Mouse (Mus musculus) CH12.LX (cell line): ENCODE results near the gene Bnc2. TPM values are rescaled to one million over a fixed set of nuclear protein-coding genes. Genes with fewer than 3 reads are reported as not detected.

ENCODE experiments used
- DNase-seq: peaks from one replicate; pipeline ENCODE4 v3.0.0-alpha.2; 2013; ENCODE audit errors: extremely low read depth
- H3K27ac ChIP-seq: 2 replicates; pipeline ENCODE4 v1.5.1; 2012; ENCODE audit warnings: low read depth, mild to moderate bottlenecking, control low read depth, moderate library complexity; ENCODE audit not compliant: insufficient read depth
- H3K27me3 ChIP-seq: replicated peaks from 2 replicates; pipeline ENCODE3; 2012; ENCODE audit warnings: inconsistent platforms
- H3K36me3 ChIP-seq, 2 experiments: replicated peaks in 1 of 2; 2 replicates each; pipeline versions ENCODE3 to v1.6.1; 2012; ENCODE audit warnings: inconsistent platforms in 1 of 2, low read length in 1 of 2, mild to moderate bottlenecking in 1 of 2, mixed read lengths in 1 of 2, moderate library complexity in 1 of 2; ENCODE audit not compliant: control insufficient read depth in 1 of 2, insufficient read depth in 1 of 2
- H3K4me1 ChIP-seq, 2 experiments: 2 replicates each; pipeline ENCODE4 v1.6.1; 2012; ENCODE audit warnings: inconsistent platforms in 1 of 2, moderate library complexity in 1 of 2; ENCODE audit not compliant: insufficient read depth in 2 of 2, control insufficient read depth in 1 of 2
- H3K4me2 ChIP-seq: 2 replicates; pipeline ENCODE4 v1.6.1; 2012; ENCODE audit warnings: low read depth, mild to moderate bottlenecking, control low read depth; ENCODE audit not compliant: poor library complexity, insufficient read depth, severe bottlenecking
- H3K4me3 ChIP-seq, 3 experiments: fragments of 150-350 bp in 1 of 3; sonication (generic) in 1 of 3; replicated peaks in 1 of 3; 2 replicates each; pipeline versions ENCODE3 to v1.5.1; 2011 to 2012; ENCODE audit warnings: low read depth in 2 of 3, low read length in 2 of 3, mild to moderate bottlenecking in 2 of 3, moderate library complexity in 2 of 3, control low read depth in 1 of 3, improper control_type of control experiment in 1 of 3, inconsistent platforms in 1 of 3, mixed read lengths in 1 of 3; ENCODE audit not compliant: poor library complexity in 1 of 3
- H3K79me2 ChIP-seq: replicated peaks from 2 replicates; pipeline ENCODE4 v1.6.1; 2012; ENCODE audit warnings: mild to moderate bottlenecking, moderate library complexity; ENCODE audit not compliant: control insufficient read depth, poor library complexity, insufficient read depth, severe bottlenecking; ENCODE audit errors: extremely low read depth
- H3K9ac ChIP-seq: 2 replicates; pipeline ENCODE4 v1.6.1; 2012; ENCODE audit warnings: low read depth, mild to moderate bottlenecking, control low read depth, moderate library complexity; ENCODE audit not compliant: insufficient read depth
- H3K9me3 ChIP-seq: replicated peaks from 2 replicates; pipeline ENCODE3; 2012; ENCODE audit warnings: low read length, inconsistent platforms, mixed read lengths
- CTCF ChIP-seq, 2 experiments: IDR thresholded peaks in 1 of 2; conservative IDR thresholded peaks in 1 of 2; 2 replicates each; pipeline ENCODE4 v1.5.1; 2011 to 2012; ENCODE audit warnings: low read depth in 2 of 2, low read length in 2 of 2, improper control_type of control experiment in 1 of 2, inconsistent platforms in 1 of 2, mild to moderate bottlenecking in 1 of 2, moderate library complexity in 1 of 2
- E2F4 ChIP-seq: IDR thresholded peaks from 2 replicates; pipeline ENCODE4 v1.6.1; 2011; ENCODE audit warnings: low read depth, low read length, improper control_type of control experiment; ENCODE audit not compliant: insufficient replicate concordance
- ELF1 ChIP-seq: IDR thresholded peaks from 2 replicates; pipeline ENCODE4 v1.6.1; 2014; ENCODE audit warnings: low read depth, mild to moderate bottlenecking, inconsistent platforms, low read length, improper control_type of control experiment
- EP300 ChIP-seq: IDR thresholded peaks from 2 replicates; pipeline ENCODE4 v1.6.1; 2011; ENCODE audit warnings: low read length, improper control_type of control experiment
- JUN ChIP-seq: IDR thresholded peaks from 2 replicates; pipeline ENCODE4 v1.6.1; 2011; ENCODE audit warnings: low read depth, mild to moderate bottlenecking, low read length, improper control_type of control experiment, moderate library complexity; ENCODE audit not compliant: insufficient read depth
- JUND ChIP-seq: conservative IDR thresholded peaks from 2 replicates; pipeline ENCODE4 v1.6.1; 2011; ENCODE audit warnings: low read depth, low read length, improper control_type of control experiment
- MAX ChIP-seq: IDR thresholded peaks from 2 replicates; pipeline ENCODE4 v1.6.1; 2011; ENCODE audit warnings: low read length, improper control_type of control experiment
- MAZ ChIP-seq: IDR thresholded peaks from 2 replicates; pipeline ENCODE4 v1.6.1; 2012; ENCODE audit warnings: low read depth, mild to moderate bottlenecking, inconsistent platforms, low read length, improper control_type of control experiment, moderate library complexity
- NELFE ChIP-seq: IDR thresholded peaks from 2 replicates; pipeline ENCODE4 v1.6.1; 2011; ENCODE audit warnings: low read depth, low read length, improper control_type of control experiment
- PAX5 ChIP-seq: IDR thresholded peaks from 2 replicates; pipeline ENCODE4 v1.6.1; 2012; ENCODE audit warnings: low read length, inconsistent platforms, mixed read lengths
- POLR2A ChIP-seq: IDR thresholded peaks from 2 replicates; pipeline ENCODE4 v1.6.1; 2011; ENCODE audit warnings: low read depth, mild to moderate bottlenecking, improper control_type of control experiment, low read length
- SMC3 ChIP-seq: IDR thresholded peaks from 2 replicates; pipeline ENCODE4 v1.6.1; 2011; ENCODE audit warnings: low read depth, low read length, improper control_type of control experiment
- TCF12 ChIP-seq: IDR thresholded peaks from 2 replicates; pipeline ENCODE4 v1.6.1; 2014; ENCODE audit warnings: low read depth, mild to moderate bottlenecking, inconsistent platforms, low read length, improper control_type of control experiment
- USF1 ChIP-seq: IDR thresholded peaks from 2 replicates; pipeline ENCODE4 v1.6.1; 2014; ENCODE audit warnings: low read depth, mild to moderate bottlenecking, inconsistent platforms, low read length, improper control_type of control experiment
- USF2 ChIP-seq: conservative IDR thresholded peaks from 2 replicates; pipeline ENCODE4 v1.6.1; 2011; ENCODE audit warnings: low read depth, low read length, improper control_type of control experiment
- ZC3H11A ChIP-seq: IDR thresholded peaks from 2 replicates; pipeline ENCODE4 v1.6.1; 2012; ENCODE audit warnings: low read depth, mild to moderate bottlenecking, inconsistent platforms, low read length, improper control_type of control experiment
- ZMIZ1 ChIP-seq: IDR thresholded peaks from 2 replicates; pipeline ENCODE4 v1.6.1; 2012; ENCODE audit warnings: low read depth, mild to moderate bottlenecking, inconsistent platforms, low read length, improper control_type of control experiment
- dilution Hi-C: fragments of 300-500 bp; cut with MboI; formaldehyde crosslinking; loops from 2 replicates; pipeline ENCODE4 v1.14.3; 2020; ENCODE audit warnings: low sequenced_read_pairs; ENCODE audit not compliant: extremely low pct_unique_long_range_greater_than_20kb, extremely low pct_ligation_motif_present
- in situ Hi-C: fragments of 300-500 bp; cut with MboI; formaldehyde crosslinking; loops from 3 replicates; pipeline ENCODE4 v1.14.3; 2019; ENCODE audit warnings: low sequenced_read_pairs, low pct_ligation_motif_present, low pct_unique_long_range_greater_than_20kb, mixed read lengths
- polyA plus RNA-seq: library from polyadenylated mRNA; unstranded; fragments of >175 nt; gene quantifications from 2 replicates; pipeline ENCODE4 v1.2.1, GENCODE M21; 2012; ENCODE audit warnings: low read depth; ENCODE audit not compliant: insufficient read length
- total RNA-seq, 2 experiments: library from RNA; depleted of rRNA; stranded (reverse); fragments of 300-350 nt in 1 of 2; fragments of >200 nt in 1 of 2; gene quantifications; 2 replicates each; pipeline ENCODE4 v1.2.3; 2012 to 2014

Gene Bnc2
- total and polyA plus RNA-seq, 3 experiments: not detected

DNA sequence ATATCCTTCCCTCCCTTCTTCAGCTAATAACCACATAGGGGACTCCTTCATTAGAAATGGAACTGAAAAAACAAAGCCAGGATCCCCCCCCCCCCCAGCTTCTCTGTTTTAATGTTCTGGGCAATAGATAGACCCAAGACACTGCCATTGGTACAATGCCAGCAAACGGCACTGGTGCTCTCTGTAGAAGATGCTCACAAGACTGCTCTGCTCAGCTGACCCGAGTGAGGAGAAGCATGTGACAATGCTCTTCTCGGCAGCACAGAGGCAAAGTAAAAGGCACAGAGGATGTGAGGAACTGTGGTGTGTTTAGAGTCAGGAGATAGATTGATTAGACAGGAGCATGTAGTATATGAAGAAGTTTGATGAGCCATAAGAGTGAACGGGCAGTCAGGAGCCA, 335.9 kb downstream of the Bnc2 start:
- Histone ChIP-seq H3K4me2 (no peak overlapping the region), H3K27ac (no peak overlapping the region), H3K36me3 (no peaks in the 10 kb centered on the region), H3K9me3 (peaks cover 55% of the 10 kb centered on the region), H3K4me3 (no peak overlapping the region), H3K27me3 (no peaks in the 10 kb centered on the region), H3K9ac (no peak overlapping the region), H3K79me2 (no peaks in the 10 kb centered on the region), H3K4me1 (no peaks in the 10 kb centered on the region)
- dilution Hi-C loops: no loop called here
- in situ Hi-C loops: no loop called here
- no peak for DNase-seq
- TF ChIP-seq EP300: no peak
- no peak for TF ChIP-seq ELF1
- TF ChIP-seq MAX: no peak
- no peak for TF ChIP-seq TCF12
- TF ChIP-seq SMC3: no peak
- no peak for TF ChIP-seq USF1

DNA sequence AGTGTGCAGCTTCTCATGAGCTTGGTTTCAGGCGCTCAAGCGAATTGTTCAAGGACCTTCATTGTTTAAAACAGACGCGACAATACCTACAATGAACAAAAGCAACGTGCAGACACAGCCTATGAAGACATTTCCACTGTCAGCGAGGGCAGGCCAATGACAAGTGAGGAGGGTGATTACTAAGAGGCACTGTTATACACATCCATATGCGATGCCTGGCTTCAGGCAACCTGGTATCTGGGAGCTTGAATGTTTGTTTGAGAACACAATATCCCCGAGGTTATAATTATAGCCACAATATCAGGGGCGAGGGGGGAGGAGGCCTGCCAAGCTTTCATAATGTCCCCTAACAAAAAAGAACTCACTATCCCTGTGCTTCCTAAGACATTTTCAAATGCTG, 343.1 kb downstream of the Bnc2 start:
- H3K27me3 ChIP-seq: no peaks in the 10 kb centered on the region
- H3K9ac ChIP-seq: no peak overlapping the region
- no peak overlapping the region for H3K27ac ChIP-seq
- in situ Hi-C loops (no loop called here), dilution Hi-C loops (no loop called here)
- TF ChIP-seq JUND (no peak), ZMIZ1 (no peak)
- no peaks in the 10 kb centered on the region for H3K79me2 ChIP-seq
- DNase-seq: no peak
- H3K4me1 ChIP-seq: no peaks in the 10 kb centered on the region
- H3K9me3 ChIP-seq: peaks cover 60% of the 10 kb centered on the region
- no peak overlapping the region for H3K4me2 ChIP-seq
- H3K36me3 ChIP-seq: no peaks in the 10 kb centered on the region
- H3K4me3 ChIP-seq: no peak overlapping the region

DNA sequence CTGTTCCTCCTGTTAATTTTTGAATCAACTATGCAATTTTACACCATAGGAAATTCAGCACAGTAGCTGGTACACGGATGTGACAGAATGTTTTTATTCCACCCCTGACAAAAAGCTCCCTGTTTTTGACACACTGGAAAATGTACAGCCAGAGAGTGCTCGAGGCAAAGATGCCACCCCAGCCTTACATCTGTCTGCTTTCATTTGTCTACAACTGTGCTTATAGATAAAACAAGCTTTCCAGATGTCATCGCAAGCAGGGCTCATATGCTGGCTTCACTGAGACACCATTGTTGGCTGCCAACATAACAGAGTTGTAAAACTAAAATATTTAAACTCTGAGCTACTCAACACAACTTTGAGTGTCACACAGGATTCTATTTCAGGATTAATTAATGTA, 343.6 kb downstream of the Bnc2 start:
- H3K36me3 ChIP-seq: no peaks in the 10 kb centered on the region
- DNase-seq: no peak
- H3K4me2 ChIP-seq: no peak overlapping the region
- TF ChIP-seq SMC3 (no peak), USF1 (no peak), JUN (no peak), USF2 (no peak), MAZ (no peak), ZC3H11A (no peak), CTCF (conservative IDR thresholded peaks at IDR 0.05 in 1 of 2, IDR thresholded peaks at IDR 0.05 in 1 of 2; ENCODE audit: low read depth in 2 of 2, low read length in 2 of 2) (no peak), POLR2A (no peak), E2F4 (no peak), PAX5 (no peak), ELF1 (no peak), NELFE (no peak)
- no peak overlapping the region for H3K9ac ChIP-seq
- H3K9me3 ChIP-seq: peaks cover 62% of the 10 kb centered on the region
- dilution Hi-C loops (no loop called here), in situ Hi-C loops (no loop called here)
- H3K27me3 ChIP-seq: no peaks in the 10 kb centered on the region
- H3K4me1 ChIP-seq: no peaks in the 10 kb centered on the region
- no peak overlapping the region for H3K27ac ChIP-seq
- H3K79me2 ChIP-seq: no peaks in the 10 kb centered on the region
- no peak overlapping the region for H3K4me3 ChIP-seq
